Mouse (Mus musculus) liver, adult 2 months (tissue): ENCODE results near the gene Pigk. TPM values are rescaled to one million over a fixed set of nuclear protein-coding genes. Genes with fewer than 3 reads are reported as not detected.

ENCODE experiments used
- DNase-seq: peaks from one replicate; pipeline ENCODE4 v3.0.0-alpha.2; 2011; ENCODE audit warnings: low read depth, low spot score; ENCODE audit errors: extremely low read depth
- H3K27ac ChIP-seq: fragments of 200-500 bp; replicated peaks from 2 replicates; pipeline ENCODE4 v1.5.1; 2012; ENCODE audit warnings: low read depth, mild to moderate bottlenecking, control low read depth, inconsistent platforms, low read length; ENCODE audit not compliant: insufficient read depth
- H3K27me3 ChIP-seq: fragments of 200-500 bp; 2 replicates; pipeline ENCODE4 v1.6.1; 2012; ENCODE audit warnings: mild to moderate bottlenecking, moderate library complexity, low read length, inconsistent platforms; ENCODE audit not compliant: control insufficient read depth, insufficient read depth
- H3K36me3 ChIP-seq: fragments of 200-500 bp; 2 replicates; pipeline ENCODE4 v1.6.1; 2012; ENCODE audit warnings: low read length, inconsistent platforms; ENCODE audit not compliant: control insufficient read depth, insufficient read depth
- H3K4me1 ChIP-seq: fragments of 200-500 bp; 2 replicates; pipeline ENCODE4 v1.6.1; 2011; ENCODE audit warnings: low read length; ENCODE audit not compliant: control insufficient read depth, insufficient read depth
- H3K4me3 ChIP-seq: fragments of 200-500 bp; 2 replicates; pipeline ENCODE4 v1.5.1; 2011; ENCODE audit warnings: low read depth, mild to moderate bottlenecking, control low read depth, low read length, moderate library complexity; ENCODE audit not compliant: insufficient read depth
- H3K79me2 ChIP-seq: fragments of 200-500 bp; 2 replicates; pipeline ENCODE4 v1.6.1; 2012; ENCODE audit warnings: inconsistent platforms, mild to moderate bottlenecking, low read length, moderate library complexity; ENCODE audit not compliant: control insufficient read depth, insufficient read depth
- H3K9ac ChIP-seq: fragments of 200-500 bp; 2 replicates; pipeline ENCODE4 v1.6.1; 2012; ENCODE audit warnings: low read depth, mild to moderate bottlenecking, control low read depth, inconsistent platforms, low read length
- CTCF ChIP-seq: fragments of 200-500 bp; IDR thresholded peaks from 2 replicates; pipeline ENCODE4 v1.5.1; 2011; ENCODE audit warnings: low read depth, low read length, control low read depth
- POLR2A ChIP-seq: fragments of 200-500 bp; IDR thresholded peaks from 2 replicates; pipeline ENCODE4 v1.6.1; 2011; ENCODE audit warnings: low read length, control low read depth; ENCODE audit not compliant: insufficient read depth; ENCODE audit errors: extremely low read depth
- WGBS: fragments of 180-500 bp; shearing (Covaris S2); methylation state at CpG from one replicate; pipeline ENCODE4 v1.1.7; 2018; 5-methylcytosine and 5-hydroxymethylcytosine counted together
- polyA plus RNA-seq: library from polyadenylated mRNA; depleted of rRNA; stranded (reverse); fragments of >200 nt; gene quantifications from 2 replicates; pipeline ENCODE4 v1.2.3, GENCODE M21; 2012
- total RNA-seq: library from RNA; depleted of rRNA; stranded (reverse); fragments of >200 nt; gene quantifications from 2 replicates; pipeline ENCODE4 v1.2.3, GENCODE M21; 2014

The Pigk gene
- total and polyA plus RNA-seq, 2 experiments = 14.1 to 27.1 TPM

- Histone ChIP-seq H3K4me3 (no peak overlapping the region), H3K27ac (no peak overlapping the region), H3K36me3 (no peaks in the 10 kb centered on the region), H3K4me1 (no peaks in the 10 kb centered on the region), H3K27me3 (no peaks in the 10 kb centered on the region; the same call in 1 of the 2 replicates), H3K9ac (no peak overlapping the region), H3K79me2 (no peaks in the 10 kb centered on the region)
- TF ChIP-seq CTCF = no peak
- no peak for TF ChIP-seq POLR2A
- no peak for DNase-seq
- WGBS = 69% methylated on average over 3 of the region's 3 CpGs
Measured at GRCm38 (mm10) chr3:152920365-152920764, 206.5 kb downstream of the Pigk start.

GRCm38 (mm10) chr3:152923530-152923929 is 209.6 kb downstream of the Pigk start:
- H3K4me1 ChIP-seq = no peaks in the 10 kb centered on the region

GRCm38 (mm10) chr3:152925364-152925763 is 211.5 kb downstream of the Pigk start:
- Histone ChIP-seq H3K79me2 (no peaks in the 10 kb centered on the region), H3K36me3 (no peaks in the 10 kb centered on the region), H3K4me1 (no peaks in the 10 kb centered on the region), H3K4me3 (no peak overlapping the region), H3K27me3 (no peaks in the 10 kb centered on the region; the same call in 1 of the 2 replicates), H3K9ac (no peak overlapping the region), H3K27ac (no peak overlapping the region)
- no peak for DNase-seq
- TF ChIP-seq POLR2A (no peak), CTCF (no peak)
- WGBS = 91% methylated on average over 8 of the region's 8 CpGs

More at GRCm38 (mm10) chr3:152923530-152923929, 209.6 kb downstream of the Pigk start:
- H3K79me2 ChIP-seq = no peaks in the 10 kb centered on the region
- no peak for DNase-seq
- TF ChIP-seq CTCF (no peak), POLR2A (no peak)
- WGBS = 29% methylated on average over 15 of the region's 15 CpGs
- no peak overlapping the region for H3K9ac ChIP-seq
- no peaks in the 10 kb centered on the region; the same call in 1 of the 2 replicates for H3K27me3 ChIP-seq
- H3K4me3 ChIP-seq = no peak overlapping the region
- H3K27ac ChIP-seq = no peak overlapping the region
- H3K36me3 ChIP-seq = no peaks in the 10 kb centered on the region

GRCm38 (mm10) chr3:152926166-152926565 is 212.3 kb downstream of the Pigk start:
- Histone ChIP-seq H3K27me3 (no peaks in the 10 kb centered on the region; the same call in 1 of the 2 replicates), H3K27ac (no peak overlapping the region), H3K36me3 (no peaks in the 10 kb centered on the region), H3K4me1 (no peaks in the 10 kb centered on the region), H3K9ac (no peak overlapping the region), H3K79me2 (no peaks in the 10 kb centered on the region), H3K4me3 (no peak overlapping the region)
- WGBS = 72% methylated on average over 4 of the region's 4 CpGs
- TF ChIP-seq CTCF (no peak), POLR2A (no peak)
- DNase-seq = no peak

- Histone ChIP-seq H3K27me3 (no peaks in the 10 kb centered on the region), H3K9ac (no peak overlapping the region), H3K4me1 (no peaks in the 10 kb centered on the region), H3K27ac (no peak overlapping the region), H3K36me3 (no peaks in the 10 kb centered on the region), H3K79me2 (no peaks in the 10 kb centered on the region), H3K4me3 (no peak overlapping the region)
- 73% methylated on average over 13 of the region's 13 CpGs for WGBS
- TF ChIP-seq CTCF = no peak
- TF ChIP-seq POLR2A = no peak
- peak; percentile 9 for DNase-seq
Measured at GRCm38 (mm10) chr3:152928287-152928975, 214.5 kb downstream of the Pigk start.

- DNase-seq = no peak
- TF ChIP-seq POLR2A (no peak), CTCF (no peak)
- H3K9ac ChIP-seq = no peak overlapping the region
- no peaks in the 10 kb centered on the region for H3K27me3 ChIP-seq
- no peaks in the 10 kb centered on the region for H3K36me3 ChIP-seq
- no peak overlapping the region for H3K4me3 ChIP-seq
- H3K79me2 ChIP-seq = no peaks in the 10 kb centered on the region
- 82% methylated on average over 10 of the region's 10 CpGs for WGBS
- no peaks in the 10 kb centered on the region for H3K4me1 ChIP-seq
- no peak overlapping the region for H3K27ac ChIP-seq
Measured at GRCm38 (mm10) chr3:152929256-152929787, 215.4 kb downstream of the Pigk start.
